Mouse (Mus musculus) embryonic facial prominence, embryonic 14.5 days (tissue): ENCODE data around the gene Srrm1. TPM values are rescaled to one million over a fixed set of nuclear protein-coding genes. Genes with fewer than 3 reads are reported as not detected.

Experiments
- ATAC-seq: fragments of 200-750 bp; cut with Nextera tagmentation; 2 replicates; pipeline ENCODE4 v1.8.0; 2017; ENCODE audit warnings: low read depth, moderate number of reproducible peaks, moderate TSS enrichment
- DNase-seq: peaks from one replicate; pipeline ENCODE4 v3.0.0-alpha.2; 2015; ENCODE audit warnings: low spot score
- H3K27ac ChIP-seq: fragments of 300-500 bp; sonication (generic); replicated peaks from 2 replicates; pipeline ENCODE4 v1.5.1; 2014; ENCODE audit warnings: low read depth, mild to moderate bottlenecking, low read length, moderate library complexity
- H3K27me3 ChIP-seq: fragments of 300-500 bp; sonication (generic); replicated peaks from 2 replicates; pipeline ENCODE4 v1.6.1; 2014; ENCODE audit warnings: low read length; ENCODE audit not compliant: control insufficient read depth, insufficient read depth
- H3K36me3 ChIP-seq: fragments of 300-500 bp; sonication (generic); 2 replicates; pipeline ENCODE4 v1.6.1; 2014; ENCODE audit warnings: low read length, mixed read lengths; ENCODE audit not compliant: control insufficient read depth, insufficient read depth
- H3K4me1 ChIP-seq: fragments of 300-500 bp; sonication (generic); 2 replicates; pipeline ENCODE4 v1.6.1; 2014; ENCODE audit warnings: antibody characterized with exemption, low read length; ENCODE audit not compliant: control insufficient read depth, insufficient read depth
- H3K4me2 ChIP-seq: fragments of 300-500 bp; sonication (generic); 2 replicates; pipeline ENCODE4 v1.6.1; 2014; ENCODE audit warnings: low read depth, mild to moderate bottlenecking, low read length, moderate library complexity, mixed read lengths
- H3K4me3 ChIP-seq: fragments of 300-500 bp; sonication (generic); 2 replicates; pipeline ENCODE4 v1.5.1; 2014; ENCODE audit warnings: low read depth, mild to moderate bottlenecking, low read length
- H3K9ac ChIP-seq: fragments of 300-500 bp; sonication (generic); 2 replicates; pipeline ENCODE4 v1.6.1; 2014; ENCODE audit warnings: low read depth, mild to moderate bottlenecking, low read length, moderate library complexity, mixed read lengths
- H3K9me3 ChIP-seq: fragments of 300-500 bp; sonication (generic); 2 replicates; pipeline ENCODE4 v1.6.1; 2016; ENCODE audit warnings: low read length; ENCODE audit not compliant: control insufficient read depth
- WGBS: fragments of 180-500 bp; shearing (Covaris S2); extraction: QIAGEN DNeasy Blood & Tissue Kit; methylation state at CpG from one replicate; pipeline ENCODE4 v1.1.7; 2014; 5-methylcytosine and 5-hydroxymethylcytosine counted together
- polyA plus RNA-seq: library from polyadenylated mRNA; unstranded; fragments of >200 nt; fragmentation: Nextera tagmentation; extraction: Ambion mirVana; gene quantifications from 2 replicates; pipeline ENCODE4 v1.2.1, GENCODE M21; 2014

Srrm1 gene
- polyA plus RNA-seq, result 159 and 163 TPM in 2 replicates

GRCm38 (mm10) chr4:135353066-135353793 is at the start of gene Srrm1:
Gene Srrm1, minus strand, starts transcription at chr4:135353321.
- peak within 1 kb of the TSS; percentile 95 for H3K27ac ChIP-seq
- H3K36me3 ChIP-seq, result peaks cover 17% of the 10 kb centered on the region; the same call in 1 of the 2 replicates
- H3K4me3 ChIP-seq, result peak within 1 kb of the TSS; percentile 99
- DNase-seq (peak; percentile 99), ATAC-seq (peak; percentile 93)
- H3K4me2 ChIP-seq, result peak within 1 kb of the TSS; percentile 75
- H3K4me1 ChIP-seq, result peaks cover 8% of the 10 kb centered on the region
- no peaks in the 10 kb centered on the region for H3K27me3 ChIP-seq
- peak within 1 kb of the TSS; percentile 99 for H3K9ac ChIP-seq
- no peaks in the 10 kb centered on the region for H3K9me3 ChIP-seq
- 0% methylated on average over 34 of the region's 69 CpGs for WGBS

- Histone ChIP-seq H3K36me3 (no peaks in the 10 kb centered on the region), H3K9ac (no peak overlapping the region), H3K9me3 (no peaks in the 10 kb centered on the region), H3K27ac (no peak overlapping the region), H3K4me3 (no peak overlapping the region), H3K27me3 (peaks cover 24% of the 10 kb centered on the region), H3K4me1 (no peaks in the 10 kb centered on the region), H3K4me2 (no peak overlapping the region)
- WGBS, result 29% methylated on average over 7 of the region's 7 CpGs
- no peak for ATAC-seq
- peak; percentile 35 for DNase-seq
Measured at GRCm38 (mm10) chr4:135401881-135402280, 48.8 kb upstream of the Srrm1 start.

- Histone ChIP-seq H3K27ac (no peak within 1 kb of the TSS), H3K4me2 (peak within 1 kb of the TSS; percentile 81), H3K9ac (peak within 1 kb of the TSS; percentile 52), H3K4me3 (peak within 1 kb of the TSS; percentile 41), H3K9me3 (no peaks in the 10 kb centered on the region), H3K4me1 (no peaks in the 10 kb centered on the region), H3K27me3 (peaks cover 33% of the 10 kb centered on the region), H3K36me3 (no peaks in the 10 kb centered on the region)
- whole genome bisulfite sequencing, result under 1% methylated on average over 21 of the region's 29 CpGs
- no peak for DNase-seq
- ATAC-seq, result no peak
Measured at GRCm38 (mm10) chr4:135397991-135398390, 44.9 kb upstream of the Srrm1 start, which contains the start of gene Ncmap. Gene Ncmap, minus strand, starts transcription at chr4:135398227.

GRCm38 (mm10) chr4:135397551-135397950 is 44.4 kb upstream of the Srrm1 start:
- no peaks in the 10 kb centered on the region for H3K36me3 ChIP-seq
- H3K9ac ChIP-seq, result peak overlapping the region; percentile 52
- ATAC-seq, result no peak
- H3K4me2 ChIP-seq, result peak overlapping the region; percentile 81
- H3K9me3 ChIP-seq, result no peaks in the 10 kb centered on the region
- DNase-seq, result no peak
- H3K4me3 ChIP-seq, result peak overlapping the region; percentile 41
- H3K27ac ChIP-seq, result no peak overlapping the region
- WGBS, result 4% methylated on average over 16 of the region's 16 CpGs
- H3K27me3 ChIP-seq, result peaks cover 33% of the 10 kb centered on the region
- no peaks in the 10 kb centered on the region for H3K4me1 ChIP-seq

GRCm38 (mm10) chr4:135396303-135396702 is 43.2 kb upstream of the Srrm1 start:
- DNase-seq (no peak), ATAC-seq (no peak)
- no peaks in the 10 kb centered on the region for H3K4me1 ChIP-seq
- H3K36me3 ChIP-seq, result no peaks in the 10 kb centered on the region
- H3K9ac ChIP-seq, result no peak overlapping the region
- H3K9me3 ChIP-seq, result no peaks in the 10 kb centered on the region
- no peak overlapping the region for H3K4me2 ChIP-seq
- H3K4me3 ChIP-seq, result no peak overlapping the region
- H3K27ac ChIP-seq, result no peak overlapping the region
- WGBS, result 88% methylated on average over 5 of the region's 5 CpGs
- peaks cover 33% of the 10 kb centered on the region for H3K27me3 ChIP-seq

- no peak overlapping the region for H3K4me2 ChIP-seq
- H3K4me3 ChIP-seq, result no peak overlapping the region
- WGBS, result 78% methylated on average over 4 of the region's 4 CpGs
- H3K9ac ChIP-seq, result no peak overlapping the region
- H3K9me3 ChIP-seq, result no peaks in the 10 kb centered on the region
- no peaks in the 10 kb centered on the region for H3K36me3 ChIP-seq
- no peak overlapping the region for H3K27ac ChIP-seq
- DNase-seq (no peak), ATAC-seq (no peak)
- peaks cover 33% of the 10 kb centered on the region for H3K27me3 ChIP-seq
- no peaks in the 10 kb centered on the region for H3K4me1 ChIP-seq
Measured at GRCm38 (mm10) chr4:135395375-135395774, 42.3 kb upstream of the Srrm1 start.

- ATAC-seq (no peak), DNase-seq (no peak)
- H3K9me3 ChIP-seq, result no peaks in the 10 kb centered on the region
- WGBS, result 67% methylated on average over 7 of the region's 7 CpGs
- no peak overlapping the region for H3K27ac ChIP-seq
- no peaks in the 10 kb centered on the region for H3K4me1 ChIP-seq
- H3K27me3 ChIP-seq, result peaks cover 33% of the 10 kb centered on the region
- H3K4me3 ChIP-seq, result no peak overlapping the region
- H3K36me3 ChIP-seq, result no peaks in the 10 kb centered on the region
- no peak overlapping the region for H3K4me2 ChIP-seq
- H3K9ac ChIP-seq, result no peak overlapping the region
Measured at GRCm38 (mm10) chr4:135394666-135395065, 41.5 kb upstream of the Srrm1 start.

GRCm38 (mm10) chr4:135393381-135393780 is 40.3 kb upstream of the Srrm1 start:
- DNase-seq (no peak), ATAC-seq (no peak)
- Histone ChIP-seq H3K27me3 (peaks cover 23% of the 10 kb centered on the region), H3K9ac (no peak overlapping the region), H3K36me3 (no peaks in the 10 kb centered on the region), H3K4me1 (no peaks in the 10 kb centered on the region), H3K9me3 (no peaks in the 10 kb centered on the region), H3K4me2 (no peak overlapping the region), H3K27ac (no peak overlapping the region), H3K4me3 (no peak overlapping the region)
- WGBS, result 71% methylated on average over 6 of the region's 6 CpGs

GRCm38 (mm10) chr4:135392801-135393200 is 39.7 kb upstream of the Srrm1 start:
- Histone ChIP-seq H3K4me3 (no peak overlapping the region), H3K9me3 (no peaks in the 10 kb centered on the region), H3K27ac (no peak overlapping the region), H3K27me3 (peaks cover 17% of the 10 kb centered on the region), H3K36me3 (no peaks in the 10 kb centered on the region), H3K4me1 (no peaks in the 10 kb centered on the region), H3K9ac (no peak overlapping the region), H3K4me2 (no peak overlapping the region)
- WGBS, result 72% methylated on average over 3 of the region's 3 CpGs
- no peak for DNase-seq
- ATAC-seq, result no peak
